ENCODE assay signal across 7 mouse cellular contexts in the genomic region with DNA sequence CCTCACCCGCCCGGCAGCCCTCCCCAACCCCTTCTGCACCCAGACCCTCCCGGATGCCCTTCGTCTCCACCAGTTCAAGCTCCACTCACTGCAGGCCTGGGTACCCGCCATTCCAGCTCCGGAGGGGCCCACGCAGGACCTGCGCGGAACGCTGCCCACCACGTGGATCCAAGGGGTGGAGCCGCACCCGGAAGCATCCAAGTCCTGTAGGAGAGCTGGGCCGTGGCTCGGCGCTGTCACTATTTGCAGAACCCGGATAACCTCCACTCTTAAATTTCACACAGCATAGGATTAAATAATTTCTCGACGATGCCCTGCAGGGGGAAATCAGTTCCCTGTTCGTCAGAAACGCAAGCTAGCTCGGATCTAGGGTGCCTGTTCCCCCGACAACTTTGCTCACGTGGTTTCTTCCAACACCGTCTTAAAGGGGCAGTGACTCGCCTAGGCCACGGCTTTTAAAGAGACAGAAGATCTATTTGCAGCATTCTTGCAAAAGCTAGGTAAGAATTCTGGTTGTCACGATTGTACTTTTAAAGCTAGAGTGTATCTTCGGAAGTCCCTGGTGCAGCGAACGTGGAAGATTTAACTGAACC. TPM values are rescaled to one million over a fixed set of nuclear protein-coding genes. Genes with fewer than 3 reads are reported as not detected.
A peak's percentile ranks its signal among the peaks of the same experiment; 100 is the strongest.
DNase-seq lines count a peak whose midpoint lies in the region; ATAC-seq lines count a peak whose summit lies in the region.

A gene (minus strand): TSS at position 185 of the 593 bp plus-strand sequence.
A gene (plus strand): TSS at position 451 of the 593 bp plus-strand sequence.

- peak within 1 kb of the TSS; percentile 52 for H3K9ac ChIP-seq in intestine, embryonic 15.5 days

- peak; percentile 68 for ATAC-seq in intestine, embryonic 15.5 days
- peak; percentile 64 for ATAC-seq in megakaryocyte-erythroid progenitor cell, adult 5-6 weeks (replicated peaks; ENCODE audit: low FRiP score, low TSS enrichment, poor library complexity, severe bottlenecking)

- peak; percentile 83 for DNase-seq in adrenal gland, adult 8-10 months
- peak; percentile 91 for DNase-seq in embryo, embryonic 11 days
- peak; percentile 83 to 87 for DNase-seq in gastrocnemius, postnatal 36 days
- peak; percentile 87 to 88 for DNase-seq in left cerebral cortex, postnatal 14 days (ENCODE audit: low spot score in 2 of 2)
- peak; percentile 85 to 87 for DNase-seq in right cerebral cortex, postnatal 36 days (ENCODE audit: low spot score in 2 of 2)

- no peaks in the 10 kb centered on the region for H3K9me3 ChIP-seq in intestine, embryonic 15.5 days

- H3K4me2 ChIP-seq in intestine, embryonic 15.5 days (replicated peaks) = peak within 1 kb of the TSS; percentile 99

- intact Hi-C loops in gastrocnemius, postnatal 36 days (cut with DNase I) = no loop called here
- intact Hi-C loops in left cerebral cortex, postnatal 14 days (cut with DNase I) = no loop called here

- H3K27me3 ChIP-seq in intestine, embryonic 15.5 days (replicated peaks) = no peaks in the 10 kb centered on the region

- peaks cover 15% of the 10 kb centered on the region; the same call in 1 of the 2 replicates for H3K36me3 ChIP-seq in intestine, embryonic 15.5 days

- WGBS in intestine, embryonic 15.5 days = under 1% methylated on average over 31 of the region's 31 CpGs

- peak within 1 kb of the TSS; percentile 73 for H3K4me3 ChIP-seq in intestine, embryonic 15.5 days (replicated peaks)

- peak within 1 kb of the TSS; percentile 70 for H3K27ac ChIP-seq in intestine, embryonic 15.5 days

- H3K4me1 ChIP-seq in intestine, embryonic 15.5 days (replicated peaks) = peaks cover 36% of the 10 kb centered on the region

RNA-seq across cellular contexts. Expression of the first gene that starts in this region (rescaled TPM):
- total RNA-seq in adrenal gland, adult 8-10 months (2022) = 10 to 100 TPM; 12.9 to 15.2 (median 13.5) TPM
- total RNA-seq in gastrocnemius, postnatal 36 days (2021) = 10 to 100 TPM in 1 of 2 experiments, 1 to 10 TPM in 1; 9.3 to 10.2 TPM
- 21.7 and 23.4 TPM in 2 replicates for polyA plus RNA-seq in intestine, embryonic 15.5 days (2015; fragmentation: Nextera tagmentation; extraction: Ambion mirVana)
- total RNA-seq in left cerebral cortex, postnatal 14 days (2021) = 10 to 100 TPM; 20.6 to 20.9 TPM
- 17.2 and 36.6 TPM in 2 replicates for total RNA-seq in megakaryocyte-erythroid progenitor cell, adult 5-6 weeks (2014; fragmentation: Nextera tagmentation)
- 34.9 and 47.7 TPM in 2 replicates for total RNA-seq in megakaryocyte-erythroid progenitor cell, adult 5-6 weeks (2017)

RNA-seq across cellular contexts. Expression of the second gene that starts in this region (rescaled TPM):
- 10 to 100 TPM in 1 of 4 experiments, 1 to 10 TPM in 3; 6.4 to 12.5 (median 8.4) TPM for total RNA-seq in adrenal gland, adult 8-10 months (2022)
- 1 to 10 TPM; 2.4 to 2.6 TPM for total RNA-seq in gastrocnemius, postnatal 36 days (2021)
- polyA plus RNA-seq in intestine, embryonic 15.5 days (2015; fragmentation: Nextera tagmentation; extraction: Ambion mirVana) = 3.1 and 4.8 TPM in 2 replicates
- total RNA-seq in left cerebral cortex, postnatal 14 days (2021) = 1 to 10 TPM; 6.0 to 6.7 TPM
- total RNA-seq in megakaryocyte-erythroid progenitor cell, adult 5-6 weeks (2014; fragmentation: Nextera tagmentation) = 4.3 and 6.5 TPM in 2 replicates
- 0.30 TPM in 1 of 2 replicates, not detected in the other for total RNA-seq in megakaryocyte-erythroid progenitor cell, adult 5-6 weeks (2017)

Comparison
In these comparisons a context has a peak if more than half of its experiments do, and no peak if none do; other contexts are left out.
1. Peak in every context shown above with its lines: DNase-seq, ATAC-seq, H3K4me3 ChIP-seq and H3K27ac ChIP-seq.